Mouse (Mus musculus) midbrain, postnatal 0 days (tissue): ENCODE data around the gene Irak1bp1. TPM values are rescaled to one million over a fixed set of nuclear protein-coding genes. Genes with fewer than 3 reads are reported as not detected.
A peak's percentile ranks its signal among the peaks of the same experiment; 100 is the strongest.

Experiments used
- ATAC-seq: fragments of 200-750 bp; cut with Nextera tagmentation; 2 replicates; pipeline ENCODE4 v1.8.0; 2017; ENCODE audit warnings: moderate number of reproducible peaks, mild to moderate bottlenecking, moderate TSS enrichment, moderate library complexity; ENCODE audit not compliant: low FRiP score
- DNase-seq: peaks from one replicate; pipeline ENCODE4 v3.0.0-alpha.2; 2015; ENCODE audit warnings: low spot score
- H3K27ac ChIP-seq: fragments of 300-500 bp; sonication (generic); 2 replicates; pipeline ENCODE4 v1.5.1; 2014; ENCODE audit warnings: low read depth, mild to moderate bottlenecking, low read length, mixed read lengths
- H3K27me3 ChIP-seq: fragments of 300-500 bp; sonication (generic); 2 replicates; pipeline ENCODE4 v1.6.1; 2014; ENCODE audit warnings: low read length, control low read depth, mixed read lengths; ENCODE audit not compliant: insufficient read depth
- H3K36me3 ChIP-seq: fragments of 300-500 bp; sonication (generic); 2 replicates; pipeline ENCODE4 v1.6.1; 2014; ENCODE audit warnings: low read length, control low read depth, mixed read lengths; ENCODE audit not compliant: insufficient read depth
- H3K4me1 ChIP-seq: fragments of 300-500 bp; sonication (generic); 2 replicates; pipeline ENCODE4 v1.6.1; 2014; ENCODE audit warnings: mild to moderate bottlenecking, control low read depth, antibody characterized with exemption, low read length, mixed read lengths; ENCODE audit not compliant: insufficient read depth
- H3K4me2 ChIP-seq: fragments of 300-500 bp; sonication (generic); 2 replicates; pipeline ENCODE4 v1.6.1; 2014; ENCODE audit warnings: low read depth, mild to moderate bottlenecking, low read length, mixed read lengths; ENCODE audit not compliant: poor library complexity, severe bottlenecking
- H3K4me3 ChIP-seq: fragments of 300-500 bp; sonication (generic); 2 replicates; pipeline ENCODE4 v1.5.1; 2014; ENCODE audit warnings: low read depth, mild to moderate bottlenecking, low read length, moderate library complexity
- H3K9ac ChIP-seq: fragments of 300-500 bp; sonication (generic); replicated peaks from 2 replicates; pipeline ENCODE4 v1.6.1; 2014; ENCODE audit warnings: mild to moderate bottlenecking, low read length, moderate library complexity, mixed read lengths; ENCODE audit not compliant: poor library complexity, severe bottlenecking
- H3K9me3 ChIP-seq: fragments of 300-500 bp; sonication (generic); 2 replicates; pipeline ENCODE4 v1.6.1; 2016; ENCODE audit warnings: low read length, control low read depth
- CTCF ChIP-seq: IDR thresholded peaks from 2 replicates; pipeline ENCODE4 v1.5.1; 2016; ENCODE audit warnings: antibody characterized with exemption, mild to moderate bottlenecking
- whole genome bisulfite sequencing: fragments of 180-500 bp; shearing (Covaris S2); extraction: QIAGEN DNeasy Blood & Tissue Kit; methylation state at CpG from one replicate; pipeline ENCODE4 v1.1.7; 2014; 5-methylcytosine and 5-hydroxymethylcytosine counted together
- polyA plus RNA-seq: library from polyadenylated mRNA; unstranded; fragments of >200 nt; fragmentation: Nextera tagmentation; extraction: Ambion mirVana; gene quantifications from 2 replicates; pipeline ENCODE4 v1.2.1, GENCODE M21; 2015
- total RNA-seq: library from RNA; depleted of rRNA; stranded (reverse); fragments of >200 nt; gene quantifications from 2 replicates; pipeline ENCODE4 v1.2.3, GENCODE M21; 2014

Gene Irak1bp1
- total and polyA plus RNA-seq, 2 experiments from 2014 or later = 22.0 to 48.2 TPM

GRCm38 (mm10) chr9:82814536-82814935, 14.8 kb upstream of the Irak1bp1 start:
- 49% methylated on average over 3 of the region's 3 CpGs for WGBS
- H3K9ac ChIP-seq = no peak overlapping the region
- DNase-seq (peak; percentile 77), ATAC-seq (0 out of 2 replicates have a peak, but pooled peaks have one; percentile 72)
- no peak overlapping the region for H3K27ac ChIP-seq
- no peaks in the 10 kb centered on the region for H3K36me3 ChIP-seq
- H3K4me1 ChIP-seq = no peaks in the 10 kb centered on the region
- no peak overlapping the region for H3K4me2 ChIP-seq
- TF ChIP-seq CTCF = peak; percentile 83
- no peaks in the 10 kb centered on the region for H3K27me3 ChIP-seq
- no peaks in the 10 kb centered on the region for H3K9me3 ChIP-seq
- H3K4me3 ChIP-seq = no peak overlapping the region

GRCm38 (mm10) chr9:82815257-82815785, 14.0 kb upstream of the Irak1bp1 start:
- DNase-seq = no peak
- H3K27ac ChIP-seq = no peak overlapping the region
- no peaks in the 10 kb centered on the region for H3K9me3 ChIP-seq
- no peak overlapping the region for H3K4me2 ChIP-seq
- H3K9ac ChIP-seq = no peak overlapping the region
- no peak overlapping the region for H3K4me3 ChIP-seq
- H3K27me3 ChIP-seq = no peaks in the 10 kb centered on the region
- no peaks in the 10 kb centered on the region for H3K36me3 ChIP-seq
- ATAC-seq = no peak
- H3K4me1 ChIP-seq = no peaks in the 10 kb centered on the region
- no peak for TF ChIP-seq CTCF

GRCm38 (mm10) chr9:82826426-82826825, 2.9 kb upstream of the Irak1bp1 start:
- Histone ChIP-seq H3K9me3 (no peaks in the 10 kb centered on the region), H3K4me3 (no peak overlapping the region), H3K9ac (no peak overlapping the region), H3K4me2 (no peak overlapping the region), H3K36me3 (no peaks in the 10 kb centered on the region), H3K27ac (no peak overlapping the region), H3K4me1 (no peaks in the 10 kb centered on the region; the same call in 1 of the 2 replicates), H3K27me3 (no peaks in the 10 kb centered on the region)
- ATAC-seq = no peak
- DNase-seq = no peak
- 0 out of 2 replicates have a peak, but pooled peaks have one; percentile 11 for TF ChIP-seq CTCF
- 97% methylated on average over 6 of the region's 6 CpGs for WGBS

GRCm38 (mm10) chr9:82829693-82830430, 522 bp downstream of the Irak1bp1 start:
- no peaks in the 10 kb centered on the region; the same call in 1 of the 2 replicates for H3K4me1 ChIP-seq
- under 1% methylated on average over 56 of the region's 65 CpGs for WGBS
- no peak for TF ChIP-seq CTCF

GRCm38 (mm10) chr9:82831891-82832290, 2.6 kb downstream of the Irak1bp1 start:
- DNase-seq (no peak), ATAC-seq (no peak)
- H3K27me3 ChIP-seq = no peaks in the 10 kb centered on the region
- H3K36me3 ChIP-seq = no peaks in the 10 kb centered on the region
- TF ChIP-seq CTCF = no peak
- H3K9me3 ChIP-seq = no peaks in the 10 kb centered on the region
- WGBS = 36% methylated on average over 4 of the region's 4 CpGs
- no peak overlapping the region for H3K27ac ChIP-seq
- no peak overlapping the region for H3K4me3 ChIP-seq
- no peaks in the 10 kb centered on the region; the same call in 1 of the 2 replicates for H3K4me1 ChIP-seq
- peak overlapping the region; percentile 10; the same call in 1 of the 2 replicates for H3K4me2 ChIP-seq
- H3K9ac ChIP-seq = no peak overlapping the region

More at GRCm38 (mm10) chr9:82829693-82830430, 522 bp downstream of the Irak1bp1 start:
- peak overlapping the region; percentile 61 for H3K4me2 ChIP-seq
- no peaks in the 10 kb centered on the region for H3K27me3 ChIP-seq
- H3K36me3 ChIP-seq = no peaks in the 10 kb centered on the region
- H3K9me3 ChIP-seq = no peaks in the 10 kb centered on the region
- ATAC-seq = peak; percentile 94
- peak; percentile 97 for DNase-seq
- peak overlapping the region; percentile 92 for H3K9ac ChIP-seq
- H3K4me3 ChIP-seq = peak overlapping the region; percentile 84
- peak overlapping the region; percentile 91 for H3K27ac ChIP-seq

GRCm38 (mm10) chr9:82835921-82836320, 6.6 kb downstream of the Irak1bp1 start:
- 61% methylated on average over 6 of the region's 6 CpGs for WGBS

More at GRCm38 (mm10) chr9:82835921-82836320, 6.6 kb downstream of the Irak1bp1 start:
- H3K27ac ChIP-seq = no peak overlapping the region; the same call in 1 of the 2 replicates
- no peak for TF ChIP-seq CTCF
- H3K9ac ChIP-seq = no peak overlapping the region
- no peak overlapping the region for H3K4me2 ChIP-seq
- no peaks in the 10 kb centered on the region for H3K9me3 ChIP-seq
- peaks cover 4% of the 10 kb centered on the region; the same call in 1 of the 2 replicates for H3K36me3 ChIP-seq
- H3K4me3 ChIP-seq = no peak overlapping the region
- ATAC-seq (no peak), DNase-seq (no peak)
- no peaks in the 10 kb centered on the region for H3K27me3 ChIP-seq
- no peaks in the 10 kb centered on the region; the same call in 1 of the 2 replicates for H3K4me1 ChIP-seq
